Mouse (Mus musculus) lung, adult 18-20 months (tissue): ENCODE results near the gene Ier5.

Source experiments
- DNase-seq, 2 experiments: peaks; one replicate each; pipeline ENCODE4 v3.0.0; 2022; ENCODE audit warnings: mixed read lengths in 2 of 2

Gene Ier5

GRCm38 (mm10) chr1:155053296-155053695 is 46.1 kb downstream of the Ier5 start:
- DNase-seq = no peak

GRCm38 (mm10) chr1:155052761-155053166 is 46.7 kb downstream of the Ier5 start:
- no peak for DNase-seq

- DNase-seq = no peak
Observed at GRCm38 (mm10) chr1:155052131-155052760, 47.2 kb downstream of the Ier5 start.

- no peak for DNase-seq
Observed at GRCm38 (mm10) chr1:155051701-155052127, 47.7 kb downstream of the Ier5 start.

GRCm38 (mm10) chr1:155050897-155051592 is 48.4 kb downstream of the Ier5 start:
- DNase-seq = no peak

- peak; percentile 77 to 83 for DNase-seq
Observed at GRCm38 (mm10) chr1:155050174-155050573, 49.3 kb downstream of the Ier5 start.

GRCm38 (mm10) chr1:155048947-155049346 is 50.5 kb downstream of the Ier5 start:
- peak; percentile 89 to 90 for DNase-seq
